8 mouse cellular contexts compared by ENCODE assay signal in genomic region chr2:38668802-38669580, GRCm38 (mm10). TPM values are rescaled to one million over a fixed set of nuclear protein-coding genes. Genes with fewer than 3 reads are reported as not detected.
DNase-seq lines count a peak whose midpoint lies in the region; ATAC-seq and TF ChIP-seq lines count a peak whose summit lies in the region.

No protein-coding gene starts in this region.

- intact Hi-C loops in left cerebral cortex, adult 2 months (cut with DNase I) = no loop called here

- H3K4me3 ChIP-seq in limb, embryonic 13.5 days = peak overlapping the region; percentile 10; the same call in 1 of the 2 replicates
- H3K4me3 ChIP-seq in midbrain, postnatal 0 days (ENCODE audit: low read depth, low read length) = no peak overlapping the region
- H3K4me3 ChIP-seq in left cerebral cortex, adult 2 months = no peak overlapping the region

- peak; percentile 35 for TF ChIP-seq CTCF in midbrain, postnatal 0 days (IDR thresholded peaks at IDR 0.05)
- TF ChIP-seq CTCF in left cerebral cortex, adult 2 months (IDR thresholded peaks at IDR 0.05) = no peak; the same call in 1 of the 2 replicates

- ATAC-seq in hematopoietic stem cell, adult 5-6 weeks (replicated peaks in 1 of 2; ENCODE audit: insufficient read depth in 1 of 2, low FRiP score in 2 of 2, low TSS enrichment in 1 of 2, low read depth in 1 of 2, poor library complexity in 2 of 2, severe bottlenecking in 2 of 2) = peak; percentile 76 to 78
- peak; percentile 78; the same call in 1 of the 2 replicates for ATAC-seq in limb, embryonic 13.5 days (ENCODE audit: low FRiP score, low read depth)
- ATAC-seq in midbrain, postnatal 0 days (ENCODE audit: low FRiP score) = no peak

- DNase-seq in A20 (ENCODE audit: low read depth, low spot score) (peak; percentile 67), MN1 (ENCODE audit: low spot score) (peak; percentile 43)
- DNase-seq in midbrain, postnatal 0 days (ENCODE audit: low spot score) = no peak
- DNase-seq in left cerebral cortex, adult 2 months (ENCODE audit: extremely low spot score in 1 of 2, low spot score in 2 of 2) = no peak
- DNase-seq in cerebellum, adult 18-20 months = no peak
- DNase-seq in layer of hippocampus, adult 9-10 months (ENCODE audit: low spot score) = no peak

- H3K9me3 ChIP-seq in limb, embryonic 13.5 days = no peaks in the 10 kb centered on the region
- H3K9me3 ChIP-seq in midbrain, postnatal 0 days (ENCODE audit: low read length) = no peaks in the 10 kb centered on the region

- no peak overlapping the region for H3K27ac ChIP-seq in limb, embryonic 13.5 days
- no peak overlapping the region for H3K27ac ChIP-seq in midbrain, postnatal 0 days (ENCODE audit: low read depth, low read length)
- no peak overlapping the region for H3K27ac ChIP-seq in left cerebral cortex, adult 2 months

- H3K27me3 ChIP-seq in limb, embryonic 13.5 days = peaks cover 34% of the 10 kb centered on the region
- H3K27me3 ChIP-seq in midbrain, postnatal 0 days (ENCODE audit: insufficient read depth, low read length) = no peaks in the 10 kb centered on the region

- WGBS in limb, embryonic 13.5 days = 14% methylated on average over 17 of the region's 17 CpGs
- 18% methylated on average over 17 of the region's 17 CpGs for WGBS in midbrain, postnatal 0 days

- H3K9ac ChIP-seq in limb, embryonic 13.5 days = peak overlapping the region; percentile 26; the same call in 1 of the 2 replicates
- no peak overlapping the region for H3K9ac ChIP-seq in midbrain, postnatal 0 days (replicated peaks; ENCODE audit: low read length, poor library complexity, severe bottlenecking)

- peaks cover 6% of the 10 kb centered on the region; the same call in 1 of the 2 replicates for H3K4me1 ChIP-seq in limb, embryonic 13.5 days
- H3K4me1 ChIP-seq in midbrain, postnatal 0 days (ENCODE audit: insufficient read depth, low read length) = no peaks in the 10 kb centered on the region

- H3K4me2 ChIP-seq in limb, embryonic 13.5 days (replicated peaks) = peak overlapping the region; percentile 48
- H3K4me2 ChIP-seq in midbrain, postnatal 0 days (ENCODE audit: low read depth, low read length, poor library complexity, severe bottlenecking) = no peak overlapping the region

- H3K36me3 ChIP-seq in limb, embryonic 13.5 days = no peaks in the 10 kb centered on the region
- H3K36me3 ChIP-seq in midbrain, postnatal 0 days (ENCODE audit: insufficient read depth, low read length) = no peaks in the 10 kb centered on the region

RNA-seq across cellular contexts. Expression of gene Psmb7, which starts 25.1 kb away (rescaled TPM):
- 215 and 259 TPM in 2 replicates for total RNA-seq in hematopoietic stem cell, adult 5-6 weeks (2017)
- 282 and 290 TPM in 2 replicates for polyA plus RNA-seq in limb, embryonic 13.5 days (2015; fragmentation: Nextera tagmentation; extraction: Ambion mirVana)
- 218 and 239 TPM in 2 replicates for total RNA-seq in midbrain, postnatal 0 days (2014; rRNA removed)
- 282 and 287 TPM in 2 replicates for polyA plus RNA-seq in midbrain, postnatal 0 days (2015; fragmentation: Nextera tagmentation; extraction: Ambion mirVana)
- total RNA-seq in left cerebral cortex, adult 2 months (2021) = 100 to 1,000 TPM; 168 to 203 TPM

RNA-seq across cellular contexts. Expression of gene Nr5a1, which starts 45.4 kb away (rescaled TPM):
- total RNA-seq in hematopoietic stem cell, adult 5-6 weeks (2017) = not detected in 2 replicates
- polyA plus RNA-seq in limb, embryonic 13.5 days (2015; fragmentation: Nextera tagmentation; extraction: Ambion mirVana) = 0.13 TPM in 1 of 2 replicates, not detected in the other
- 0.11 and 0.61 TPM in 2 replicates for total RNA-seq in midbrain, postnatal 0 days (2014; rRNA removed)
- 1.2 and 2.1 TPM in 2 replicates for polyA plus RNA-seq in midbrain, postnatal 0 days (2015; fragmentation: Nextera tagmentation; extraction: Ambion mirVana)
- under 1 TPM in 1 of 2 experiments, not detected in 1; 0.16 TPM for total RNA-seq in left cerebral cortex, adult 2 months (2021)

Comparison
In these comparisons a context has a peak if more than half of its experiments do, and no peak if none do; other contexts are left out.
1. DNase-seq: peak in A20 (single experiment) and MN1 (single experiment); none in midbrain, postnatal 0 days (single experiment), left cerebral cortex, adult 2 months (0 of 2), cerebellum, adult 18-20 months (0 of 2) and layer of hippocampus, adult 9-10 months (single experiment).